Mouse (Mus musculus) thymus, adult 2 months (tissue): ENCODE data around the gene Cldn15.

Experiments
- CTCF ChIP-seq: fragments of 200-500 bp; IDR thresholded peaks from 2 replicates; pipeline ENCODE4 v1.5.1; 2012; ENCODE audit warnings: mild to moderate bottlenecking, control low read depth, low read length, moderate library complexity, borderline replicate concordance; ENCODE audit not compliant: control insufficient read depth, poor library complexity, insufficient read depth; ENCODE audit errors: extremely low read depth
- POLR2A ChIP-seq: fragments of 200-500 bp; IDR thresholded peaks from 2 replicates; pipeline ENCODE4 v1.6.1; 2012; ENCODE audit warnings: mild to moderate bottlenecking, low read length, control low read depth, moderate library complexity; ENCODE audit not compliant: control insufficient read depth, poor library complexity, insufficient read depth; ENCODE audit errors: extremely low read depth

DNA sequence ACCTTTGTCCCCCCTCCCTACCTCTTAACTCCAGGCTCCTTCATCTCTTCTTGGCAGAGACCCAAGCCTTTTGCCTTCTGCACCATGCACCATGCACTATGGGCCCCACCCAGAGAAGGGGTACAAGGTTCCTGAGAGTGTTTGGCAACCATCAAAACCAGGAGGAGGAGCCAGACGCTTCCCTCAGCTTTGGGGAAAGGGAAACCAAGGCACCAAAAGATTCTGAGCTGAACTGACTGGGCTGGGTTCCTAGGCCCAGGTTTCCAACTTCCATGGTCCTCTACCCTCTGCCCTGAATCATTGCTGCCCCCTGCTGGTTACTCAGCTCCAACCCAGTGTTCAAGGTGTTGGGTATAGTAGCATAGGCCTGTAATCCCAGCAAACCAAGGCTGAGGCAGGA lies 4.3 kb downstream of the Cldn15 start:
- TF ChIP-seq CTCF (peak; percentile 54; the same call in 1 of the 2 replicates), POLR2A (no peak)
